9 mouse cellular contexts compared by ENCODE assay signal in the genomic region with DNA sequence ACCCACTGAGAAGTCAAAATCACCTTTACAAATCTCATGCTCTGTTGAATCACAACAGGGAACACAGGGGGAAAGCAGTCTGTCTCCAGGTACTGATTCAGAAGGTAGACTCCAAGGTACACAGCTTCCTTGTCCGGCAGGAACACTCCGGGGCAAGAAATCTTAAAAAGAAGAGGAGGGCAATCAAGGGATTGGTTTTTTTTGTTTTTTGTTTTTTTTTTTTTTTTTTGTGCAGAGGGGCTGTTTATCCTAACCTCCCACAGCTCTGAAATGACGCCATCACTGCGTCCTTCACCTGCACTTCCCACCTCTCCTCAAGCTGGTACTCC. TPM values are rescaled to one million over a fixed set of nuclear protein-coding genes. Genes with fewer than 3 reads are reported as not detected.
DNase-seq lines count a peak whose midpoint lies in the region; ATAC-seq and TF ChIP-seq lines count a peak whose summit lies in the region.
"Had no signal": no experiment of that assay in that cellular context is flagged by ENCODE, and none has a peak within 500 bp of the region (broad histone marks: within the 10 kb centered on the region; RNA-seq: fewer than 3 reads in every experiment).

No protein-coding gene starts in this region.

- no peak for TF ChIP-seq POLR2A in bone marrow macrophage, adult 2 months (IDR thresholded peaks at IDR 0.05; ENCODE audit: borderline replicate concordance, low read depth, low read length)

- H3K27me3 ChIP-seq in heart, postnatal 0 days (ENCODE audit: control insufficient read depth, insufficient read depth, low read length), result no peaks in the 10 kb centered on the region
- H3K27me3 ChIP-seq in hindbrain, embryonic 10.5 days (ENCODE audit: insufficient read depth, poor library complexity, severe bottlenecking), result peaks cover 42% of the 10 kb centered on the region
- peaks cover 32% of the 10 kb centered on the region for H3K27me3 ChIP-seq in midbrain, embryonic 10.5 days (ENCODE audit: low read depth, poor library complexity, severe bottlenecking)

- WGBS in heart, postnatal 0 days, result 8% methylated on average over 4 of the region's 4 CpGs
- 9% methylated on average over 4 of the region's 4 CpGs for WGBS in hindbrain, embryonic 10.5 days
- 8% methylated on average over 4 of the region's 4 CpGs for WGBS in midbrain, embryonic 10.5 days

- H3K4me1 ChIP-seq in heart, postnatal 0 days (ENCODE audit: control insufficient read depth, insufficient read depth), result peaks cover 19% of the 10 kb centered on the region
- peaks cover 14% of the 10 kb centered on the region for H3K4me1 ChIP-seq in bone marrow macrophage, adult 2 months (ENCODE audit: control insufficient read depth, insufficient read depth, low read length)
- peaks cover 26% of the 10 kb centered on the region for H3K4me1 ChIP-seq in hindbrain, embryonic 10.5 days (replicated peaks)
- peaks cover 27% of the 10 kb centered on the region for H3K4me1 ChIP-seq in midbrain, embryonic 10.5 days

- H3K4me2 ChIP-seq in heart, postnatal 0 days (ENCODE audit: low read depth, low read length), result peak overlapping the region; percentile 77

- ATAC-seq in heart, postnatal 0 days (ENCODE audit: insufficient read depth, low read depth), result no peak

- no peak for TF ChIP-seq CTCF in heart, postnatal 0 days (IDR thresholded peaks at IDR 0.05; ENCODE audit: low read depth)
- TF ChIP-seq CTCF in bone marrow macrophage, adult 2 months (IDR thresholded peaks at IDR 0.05; ENCODE audit: low read depth, low read length), result no peak

- peak overlapping the region; percentile 96 for H3K27ac ChIP-seq in heart, postnatal 0 days (ENCODE audit: low read depth)
- no peak overlapping the region for H3K27ac ChIP-seq in bone marrow macrophage, adult 2 months (ENCODE audit: insufficient read depth, low read depth, low read length)
- peak overlapping the region; percentile 91 for H3K27ac ChIP-seq in hindbrain, embryonic 10.5 days
- H3K27ac ChIP-seq in midbrain, embryonic 10.5 days (replicated peaks), result peak overlapping the region; percentile 88

- H3K36me3 ChIP-seq in heart, postnatal 0 days (replicated peaks; ENCODE audit: control insufficient read depth, insufficient read depth, low read length), result no peaks in the 10 kb centered on the region
- no peaks in the 10 kb centered on the region for H3K36me3 ChIP-seq in hindbrain, embryonic 10.5 days
- H3K36me3 ChIP-seq in midbrain, embryonic 10.5 days, result no peaks in the 10 kb centered on the region

- no peaks in the 10 kb centered on the region for H3K9me3 ChIP-seq in heart, postnatal 0 days (replicated peaks; ENCODE audit: control insufficient read depth, low read length)
- no peaks in the 10 kb centered on the region for H3K9me3 ChIP-seq in hindbrain, embryonic 10.5 days
- no peaks in the 10 kb centered on the region for H3K9me3 ChIP-seq in midbrain, embryonic 10.5 days (replicated peaks)

- no peak for TF ChIP-seq EP300 in heart, postnatal 0 days (IDR thresholded peaks at IDR 0.05; ENCODE audit: low read depth)

- H3K9ac ChIP-seq in heart, postnatal 0 days (replicated peaks; ENCODE audit: low read depth, low read length), result peak overlapping the region; percentile 92

- peak overlapping the region; percentile 97 for H3K4me3 ChIP-seq in heart, postnatal 0 days (ENCODE audit: low read depth, low read length)
- peak overlapping the region; percentile 86 for H3K4me3 ChIP-seq in bone marrow macrophage, adult 2 months (ENCODE audit: insufficient read depth, low read length)
- H3K4me3 ChIP-seq in hindbrain, embryonic 10.5 days, result peak overlapping the region; percentile 92
- peak overlapping the region; percentile 92 for H3K4me3 ChIP-seq in midbrain, embryonic 10.5 days

- DNase-seq in heart, postnatal 0 days (ENCODE audit: low spot score), result no peak
- DNase-seq in heart, adult 8-10 months (ENCODE audit: low spot score), result no peak
- DNase-seq in hindbrain, embryonic 10.5 days (ENCODE audit: low spot score), result no peak
- DNase-seq in midbrain, embryonic 10.5 days (ENCODE audit: low spot score), result no peak
- DNase-seq in gastrocnemius, adult 18-20 months (ENCODE audit: low spot score), result no peak
- no peak for DNase-seq in cerebellum, postnatal 10 days
- no peak for DNase-seq in MN1 (ENCODE audit: low spot score)

RNA-seq across cellular contexts. Expression of gene Plpp6, which starts 0.3 kb away (rescaled TPM):
- 8.8 and 13.0 TPM in 2 replicates for total RNA-seq in heart, postnatal 0 days (2014; rRNA removed; ENCODE audit: low replicate concordance)
- 4.4 and 5.5 TPM in 2 replicates for polyA plus RNA-seq in heart, postnatal 0 days (2015; fragmentation: Nextera tagmentation; extraction: Ambion mirVana)
- 1 to 10 TPM; 6.7 to 9.4 (median 7.8) TPM for total RNA-seq in heart, adult 8-10 months (2022)
- polyA plus RNA-seq in bone marrow macrophage, adult 2 months (2012; ENCODE audit: insufficient read depth, insufficient read length, missing spikeins), result 13.0 and 14.5 TPM in 2 replicates
- polyA plus RNA-seq in hindbrain, embryonic 10.5 days (2016; fragmentation: Nextera tagmentation; extraction: Ambion mirVana), result 5.2 and 5.6 TPM in 2 replicates
- polyA plus RNA-seq in midbrain, embryonic 10.5 days (2016; fragmentation: Nextera tagmentation; extraction: Ambion mirVana), result 3.6 and 5.7 TPM in 2 replicates
- 1 to 10 TPM; 1.5 to 1.8 TPM for total RNA-seq in gastrocnemius, adult 18-20 months (2021)

RNA-seq across cellular contexts. Expression of gene 4430402I18Rik, which starts 4.1 kb away (rescaled TPM):
- 3.1 and 24.2 TPM in 2 replicates for total RNA-seq in heart, postnatal 0 days (2014; rRNA removed; ENCODE audit: low replicate concordance)
- polyA plus RNA-seq in heart, postnatal 0 days (2015; fragmentation: Nextera tagmentation; extraction: Ambion mirVana), result 19.1 and 28.4 TPM in 2 replicates
- 10 to 100 TPM; 26.9 to 31.3 (median 29.9) TPM for total RNA-seq in heart, adult 8-10 months (2022)
- 0.45 and 0.87 TPM in 2 replicates for polyA plus RNA-seq in bone marrow macrophage, adult 2 months (2012; ENCODE audit: insufficient read depth, insufficient read length, missing spikeins)
- 0.15 and 0.78 TPM in 2 replicates for polyA plus RNA-seq in hindbrain, embryonic 10.5 days (2016; fragmentation: Nextera tagmentation; extraction: Ambion mirVana)
- 0.33 and 0.34 TPM in 2 replicates for polyA plus RNA-seq in midbrain, embryonic 10.5 days (2016; fragmentation: Nextera tagmentation; extraction: Ambion mirVana)
- total RNA-seq in gastrocnemius, adult 18-20 months (2021), result 1 to 10 TPM; 1.1 to 2.9 TPM
- total RNA-seq: neutrophil, adult 5-6 weeks had no signal

RNA-seq across cellular contexts. Expression of gene Cdc37l1, which starts 26.7 kb away (rescaled TPM):
- total RNA-seq in heart, postnatal 0 days (2014; rRNA removed; ENCODE audit: low replicate concordance), result 90.6 and 98.7 TPM in 2 replicates
- 44.0 and 50.3 TPM in 2 replicates for polyA plus RNA-seq in heart, postnatal 0 days (2015; fragmentation: Nextera tagmentation; extraction: Ambion mirVana)
- total RNA-seq in heart, adult 8-10 months (2022), result 10 to 100 TPM; 56.7 to 76.4 (median 64.3) TPM
- polyA plus RNA-seq in bone marrow macrophage, adult 2 months (2012; ENCODE audit: insufficient read depth, insufficient read length, missing spikeins), result 30.6 and 31.0 TPM in 2 replicates
- polyA plus RNA-seq in hindbrain, embryonic 10.5 days (2016; fragmentation: Nextera tagmentation; extraction: Ambion mirVana), result 37.0 and 38.6 TPM in 2 replicates
- polyA plus RNA-seq in midbrain, embryonic 10.5 days (2016; fragmentation: Nextera tagmentation; extraction: Ambion mirVana), result 33.8 and 43.2 TPM in 2 replicates
- 10 to 100 TPM; 42.2 to 43.5 TPM for total RNA-seq in gastrocnemius, adult 18-20 months (2021)

Comparison
In these comparisons a context has a peak if more than half of its experiments do, and no peak if none do; other contexts are left out.
1. RNA of gene 4430402I18Rik, which starts 4.1 kb away (polyA plus RNA-seq): 19.1 to 28.4 TPM in heart, postnatal 0 days; 0.45 to 0.87 TPM in bone marrow macrophage, adult 2 months, 0.15 to 0.78 TPM in hindbrain, embryonic 10.5 days and 0.33 to 0.34 TPM in midbrain, embryonic 10.5 days; every median in the first group is over 10 times any median in the second.
2. Peak in every context shown above with its lines, with median percentiles within 50 percentile points of each other: H3K4me3 ChIP-seq.